Mouse (Mus musculus) left cerebral cortex, postnatal 4 days (tissue): ENCODE measurements at regions not wholly inside any gene's neighbourhood (a gene's known extent, or its start where the extent isn't known, plus 50 kb on each side); places are given as distances from the start of the nearest gene placed in this dataset.

Experiments
- DNase-seq: peaks from one replicate; pipeline ENCODE4 v3.0.0-alpha.2; 2022
- intact Hi-C: fragments of 180-260 bp; cut with DNase I; formaldehyde crosslinking; loops from one replicate; pipeline ENCODE4 v1.15.1; 2025

DNA sequence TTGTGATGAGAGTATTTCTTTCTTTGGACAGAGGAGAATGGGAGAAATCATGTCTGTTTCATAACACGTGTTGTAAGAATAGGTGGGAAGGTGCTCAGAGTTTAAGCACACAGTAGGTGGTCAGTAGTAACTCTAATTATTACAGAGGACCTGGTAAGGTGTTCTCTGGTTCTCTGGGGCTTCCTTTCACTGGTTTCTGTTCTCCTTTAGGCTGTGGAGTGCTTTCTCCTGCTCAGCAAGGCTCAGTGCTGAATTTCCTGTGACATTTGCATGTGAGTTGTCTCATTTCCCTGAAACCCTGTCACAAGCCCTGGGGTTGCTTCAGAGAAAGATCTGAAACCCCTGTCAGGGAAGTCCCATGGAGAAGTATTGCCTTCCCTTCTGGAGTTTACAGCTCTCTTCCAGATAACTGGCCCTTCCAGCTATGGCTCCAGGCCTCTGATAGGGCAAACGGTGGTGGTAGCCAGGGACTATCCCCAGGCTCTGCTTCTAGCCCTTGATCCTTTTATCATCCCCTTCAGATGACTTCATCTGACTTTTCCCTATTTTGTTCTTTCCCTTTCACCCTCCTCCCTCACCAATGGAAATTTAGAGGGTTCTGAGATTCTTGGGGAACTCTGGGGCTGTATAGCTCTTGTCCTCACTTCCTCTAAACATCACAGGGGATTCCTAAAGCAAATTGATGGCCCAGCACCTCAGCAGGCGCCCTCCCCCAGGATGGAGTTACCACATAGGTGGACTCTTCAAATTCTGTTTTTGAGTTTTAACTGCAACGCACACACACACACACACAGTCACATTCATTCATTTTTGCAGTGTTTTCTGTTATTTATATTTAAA is 199.6 kb upstream of the Marcks start:
- DNase-seq, result no peak
- intact Hi-C loops, result no loop called here

GRCm38 (mm10) chr10:37337172-37337620 is 198.5 kb upstream of the Marcks start:
- intact Hi-C loops, result no loop called here
- DNase-seq, result no peak

DNA sequence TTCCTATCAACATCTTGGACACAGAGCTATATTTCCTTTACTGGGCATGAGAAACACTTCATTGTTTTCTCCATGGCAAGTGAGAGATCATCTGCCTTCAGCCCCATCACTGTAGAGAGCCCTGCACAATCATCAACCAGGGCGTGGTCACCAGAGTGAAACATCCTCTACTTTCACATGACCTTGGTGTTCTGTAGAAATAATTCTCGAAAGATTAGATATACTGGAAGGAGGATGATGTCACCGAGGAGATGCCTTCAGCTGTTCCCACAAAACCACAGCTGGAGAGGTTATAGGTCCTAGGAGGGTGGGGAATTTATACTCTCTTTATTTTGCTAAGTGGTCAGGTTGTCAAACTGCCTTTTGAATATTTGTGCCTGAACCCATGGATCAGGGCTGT is 196.4 kb upstream of the Marcks start:
- intact Hi-C loops, result no loop called here

GRCm38 (mm10) chr10:37326168-37326534 is 187.4 kb upstream of the Marcks start:
- intact Hi-C loops, result no loop called here
- DNase-seq, result no peak

More for the DNA sequence above, 196.4 kb upstream of the Marcks start:
- DNase-seq, result no peak

DNA sequence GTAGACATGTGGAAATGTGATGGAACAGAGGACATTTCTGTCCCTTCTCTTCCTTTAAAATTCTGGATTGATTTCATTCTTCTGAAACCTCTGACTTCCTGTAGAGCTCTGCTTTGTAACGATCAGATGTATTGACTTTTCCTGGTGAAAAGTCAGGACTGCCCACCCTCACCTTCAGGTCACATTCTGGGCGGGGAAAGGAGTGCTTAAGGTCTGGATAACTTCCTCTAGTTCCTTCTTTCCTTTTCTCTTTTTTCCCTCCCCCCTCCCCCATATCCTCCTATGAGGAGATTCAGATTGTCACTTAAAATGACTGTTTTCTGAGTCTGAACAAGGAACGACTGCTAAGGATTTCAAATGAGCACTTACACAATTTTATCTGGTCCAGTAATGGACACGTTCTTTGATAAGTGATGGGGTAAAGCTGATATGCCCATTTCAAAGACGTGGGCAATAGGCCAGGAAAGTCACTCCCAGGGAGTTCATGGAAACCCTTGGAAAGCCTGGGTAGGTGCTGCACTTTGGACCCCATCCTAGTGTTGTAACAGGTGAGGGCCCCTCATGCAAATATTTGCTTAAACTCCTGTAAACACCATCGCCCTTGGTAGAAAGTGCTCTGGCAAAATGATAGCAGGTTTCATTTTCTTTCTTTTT is 186.9 kb upstream of the Marcks start:
- DNase-seq, result no peak
- intact Hi-C loops, result no loop called here

DNA sequence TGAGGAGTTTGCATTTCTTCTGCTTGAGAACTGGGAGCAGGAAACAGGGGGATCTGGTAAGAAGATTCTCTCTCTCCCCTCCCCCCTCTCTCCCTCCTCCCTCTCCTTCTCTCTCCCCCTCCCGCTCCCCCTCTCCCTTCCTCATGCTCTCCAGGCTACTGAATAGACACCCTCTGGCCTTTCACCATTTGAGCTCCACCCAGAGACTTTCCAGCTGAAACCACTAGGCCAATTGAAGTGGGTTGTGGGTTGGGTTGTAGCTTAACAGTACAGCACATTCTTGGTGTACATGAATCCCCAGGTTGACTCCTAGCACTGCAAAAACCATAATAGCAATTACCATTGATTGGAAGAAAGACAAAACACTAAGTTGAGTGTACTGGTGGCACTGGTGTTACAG is 185.0 kb upstream of the Marcks start:
- intact Hi-C loops, result no loop called here
- DNase-seq, result no peak

- DNase-seq, result no peak
Measured at GRCm38 (mm10) chr10:37322809-37323208, 184.1 kb upstream of the Marcks start.

GRCm38 (mm10) chr10:37322310-37322709 is 183.6 kb upstream of the Marcks start:
- intact Hi-C loops, result no loop called here
- DNase-seq, result no peak

More at GRCm38 (mm10) chr10:37322809-37323208, 184.1 kb upstream of the Marcks start:
- intact Hi-C loops, result no loop called here

DNA sequence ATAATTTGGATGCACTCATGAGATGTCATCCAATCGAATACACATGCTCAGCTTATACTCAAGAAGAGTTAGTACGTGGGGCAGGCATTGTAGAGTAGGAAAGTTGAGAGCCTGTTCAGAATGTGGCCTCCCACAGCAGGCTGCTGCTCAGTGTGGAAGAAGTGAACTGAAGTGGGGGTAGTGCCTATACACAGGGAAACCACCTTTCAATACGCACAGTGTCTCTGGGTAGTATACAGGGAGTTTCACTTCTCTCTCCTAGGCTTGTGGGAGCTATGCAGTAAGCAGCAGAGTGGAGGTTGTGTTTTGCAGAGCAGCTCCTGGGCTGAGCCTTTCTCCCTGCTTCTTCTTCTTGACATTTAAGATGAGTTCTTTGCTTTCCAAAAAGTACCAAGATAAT is 182.5 kb upstream of the Marcks start:
- no peak for DNase-seq
- intact Hi-C loops, result no loop called here

DNA sequence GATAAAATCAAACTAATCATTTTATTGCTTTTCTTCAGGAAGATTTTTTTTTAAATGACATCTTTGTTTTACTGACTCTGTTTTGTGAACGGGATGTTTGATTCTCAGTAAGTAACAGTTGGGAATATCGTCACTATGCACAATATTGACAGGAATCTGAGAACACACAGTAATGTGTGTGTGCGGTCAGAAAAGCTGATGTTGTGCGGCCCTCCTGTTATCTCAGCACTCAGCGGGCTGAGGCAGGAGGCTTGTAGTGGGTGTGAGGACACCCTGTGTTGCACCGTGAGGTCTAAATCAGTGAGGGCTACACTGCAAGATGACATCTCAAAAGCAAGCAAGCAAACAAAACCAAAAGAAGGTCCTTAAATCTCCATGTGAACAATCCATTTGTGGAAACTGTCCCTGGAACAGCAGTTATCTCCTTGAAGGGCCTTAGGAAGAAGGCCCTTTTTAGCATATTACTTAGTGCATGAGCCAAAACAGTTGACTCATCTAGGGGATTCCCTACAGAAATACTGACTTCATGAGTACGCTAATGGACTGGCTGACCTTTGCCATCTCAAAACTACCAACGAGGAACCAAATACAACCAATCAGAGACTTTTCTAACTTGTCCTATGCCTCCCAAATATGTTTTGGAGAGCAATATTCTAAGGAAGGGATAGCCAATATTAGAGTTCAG is 181.2 kb upstream of the Marcks start:
- no peak for DNase-seq
- intact Hi-C loops, result no loop called here

DNA sequence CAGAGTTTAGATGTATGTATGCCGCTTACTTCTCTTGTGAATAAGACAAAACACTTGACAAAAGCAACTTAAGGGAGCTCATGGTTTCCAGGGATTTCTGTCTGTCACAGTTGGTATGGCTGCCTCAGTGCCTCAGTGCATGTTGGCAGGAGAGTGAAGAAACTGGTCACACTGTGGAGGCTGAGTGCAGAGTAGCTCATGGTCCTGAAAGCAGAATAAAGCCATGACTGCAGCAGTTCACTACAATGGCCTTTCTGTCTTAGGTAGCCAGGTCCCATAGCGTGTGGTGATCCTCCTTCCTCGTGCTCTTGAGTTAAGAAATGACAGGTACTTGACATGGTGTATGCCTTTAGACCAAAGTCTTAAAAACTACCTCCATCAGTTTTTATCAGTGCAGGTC is 178.0 kb upstream of the Marcks start:
- DNase-seq, result no peak
- intact Hi-C loops, result no loop called here

DNA sequence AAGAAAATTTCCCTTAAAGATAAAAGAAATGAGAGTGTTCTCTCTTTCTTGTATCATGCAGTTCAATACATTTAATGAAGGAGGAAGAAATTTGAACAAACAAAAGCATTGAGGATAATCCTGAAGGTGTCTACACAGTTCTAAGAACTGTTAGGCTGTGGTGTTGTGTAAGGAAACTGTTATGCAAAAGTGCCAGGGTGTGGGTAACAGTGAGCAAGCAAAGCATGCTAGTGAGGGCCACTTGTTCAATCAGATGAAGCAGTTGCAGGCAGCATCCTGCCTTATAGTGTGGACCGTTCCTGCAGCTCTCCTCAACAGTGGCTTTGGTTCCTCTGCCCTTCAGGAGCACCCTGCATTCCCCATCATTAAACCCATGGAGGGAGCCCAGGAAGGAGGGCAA is 177.1 kb upstream of the Marcks start:
- no peak for DNase-seq
- intact Hi-C loops, result no loop called here

- intact Hi-C loops, result no loop called here
- peak; percentile 91 for DNase-seq
Measured at GRCm38 (mm10) chr10:37314746-37315430, 176.2 kb upstream of the Marcks start.

- no peak for DNase-seq
- intact Hi-C loops, result no loop called here
Measured at GRCm38 (mm10) chr10:37313461-37313860, 174.7 kb upstream of the Marcks start.

DNA sequence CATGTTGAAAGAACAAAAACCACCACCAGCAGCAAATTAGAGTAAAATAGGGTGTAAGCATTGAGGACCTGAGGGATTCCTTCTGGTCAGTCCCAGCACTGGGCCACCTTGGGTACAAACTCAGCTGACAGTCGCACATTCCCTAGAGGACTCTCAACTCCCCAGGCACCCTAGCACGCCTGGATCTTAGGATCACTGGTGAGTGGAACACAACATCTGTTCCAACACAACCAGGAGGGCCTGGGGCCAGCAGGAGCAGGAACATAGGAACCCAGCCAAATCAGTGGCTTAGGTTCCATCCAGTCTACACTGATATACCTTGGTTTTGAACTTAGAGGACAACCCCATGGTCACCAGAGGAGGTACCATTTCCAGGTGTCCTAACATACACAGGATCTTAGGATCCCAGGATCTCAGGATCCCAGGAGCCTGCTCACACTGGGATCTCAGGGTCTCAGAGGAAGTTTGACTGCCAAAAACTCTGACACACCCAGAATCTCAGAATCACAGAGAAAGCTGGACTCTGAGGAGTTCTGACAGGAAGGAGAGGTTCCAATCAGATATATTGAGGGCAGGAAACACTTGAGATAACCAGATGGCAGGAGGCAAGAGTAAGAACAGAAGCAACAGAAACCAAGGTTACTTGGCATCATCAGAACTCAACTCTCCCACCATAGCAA is 171.7 kb upstream of the Marcks start:
- intact Hi-C loops, result no loop called here
- no peak for DNase-seq

GRCm38 (mm10) chr10:37304656-37305055 is 165.9 kb upstream of the Marcks start:
- intact Hi-C loops, result no loop called here
- DNase-seq, result no peak

GRCm38 (mm10) chr10:37300181-37300889 is 161.6 kb upstream of the Marcks start:
- no peak for DNase-seq
- intact Hi-C loops, result no loop called here

GRCm38 (mm10) chr10:37298689-37299421 is 160.1 kb upstream of the Marcks start:
- DNase-seq, result no peak
- intact Hi-C loops, result no loop called here

GRCm38 (mm10) chr10:37294231-37294630 is 155.5 kb upstream of the Marcks start:
- intact Hi-C loops, result no loop called here
- DNase-seq, result no peak
